Mouse (Mus musculus) urinary bladder, postnatal 10 days (tissue): ENCODE results near the gene Plbd2.

Source experiments
- DNase-seq: peaks from one replicate; pipeline ENCODE4 v3.0.0; 2022; ENCODE audit warnings: low spot score

Plbd2 gene

DNA sequence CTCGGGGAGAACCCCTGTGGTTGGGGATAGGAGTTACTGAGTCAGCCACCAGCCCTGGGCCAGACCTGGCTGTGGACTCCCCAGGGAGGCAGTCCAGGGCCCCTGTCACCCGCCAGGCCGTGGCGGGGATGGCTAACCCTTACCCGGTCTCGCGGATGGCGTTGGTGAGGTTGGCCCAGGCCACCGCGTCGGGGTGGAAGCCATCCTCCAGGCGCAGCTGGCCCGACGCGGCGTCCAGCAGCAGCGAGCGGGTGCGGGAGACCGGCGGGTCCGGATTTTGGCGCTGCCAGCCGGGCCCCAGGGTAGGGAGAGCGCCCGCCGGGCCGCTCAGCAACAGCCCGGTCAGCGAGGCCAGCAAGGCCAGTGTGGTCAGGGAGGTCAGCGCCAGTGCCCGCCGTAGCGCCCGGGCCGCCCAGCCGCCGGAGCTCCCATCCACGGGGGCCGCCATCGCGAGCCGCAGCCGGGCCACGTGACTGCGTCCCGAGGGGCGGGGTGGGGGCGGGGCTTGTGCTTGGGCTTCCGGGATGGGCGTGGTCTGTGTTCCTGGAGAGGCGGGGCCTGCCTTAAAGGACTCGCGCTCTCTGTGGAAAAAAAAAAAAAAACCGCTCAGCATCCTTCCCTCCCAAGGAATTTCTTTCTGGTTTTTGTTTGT, at the start of gene Plbd2:
Plbd2 (minus strand) TSS at position 482 of the 652 bp plus-strand sequence.
- no peak for DNase-seq

DNA sequence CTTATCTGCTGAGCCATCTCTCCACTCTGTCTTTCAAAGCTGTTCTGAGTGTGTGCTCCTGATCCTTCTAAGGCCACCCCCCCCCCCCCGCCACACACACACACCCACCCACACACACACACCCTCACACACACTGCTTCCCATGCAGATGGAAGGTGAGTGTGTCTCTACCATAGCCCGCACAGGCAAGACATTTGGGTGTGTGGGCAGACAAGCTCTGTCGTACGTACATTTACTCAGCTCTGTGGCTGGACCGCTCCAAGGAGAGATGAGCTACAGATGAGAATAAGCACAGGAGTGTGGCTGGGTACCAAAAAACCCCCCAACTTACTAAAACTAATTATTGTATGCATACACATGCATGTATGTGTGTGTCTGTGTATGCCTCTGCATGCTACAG, 47.2 kb upstream of the Plbd2 start:
- DNase-seq = no peak

DNA sequence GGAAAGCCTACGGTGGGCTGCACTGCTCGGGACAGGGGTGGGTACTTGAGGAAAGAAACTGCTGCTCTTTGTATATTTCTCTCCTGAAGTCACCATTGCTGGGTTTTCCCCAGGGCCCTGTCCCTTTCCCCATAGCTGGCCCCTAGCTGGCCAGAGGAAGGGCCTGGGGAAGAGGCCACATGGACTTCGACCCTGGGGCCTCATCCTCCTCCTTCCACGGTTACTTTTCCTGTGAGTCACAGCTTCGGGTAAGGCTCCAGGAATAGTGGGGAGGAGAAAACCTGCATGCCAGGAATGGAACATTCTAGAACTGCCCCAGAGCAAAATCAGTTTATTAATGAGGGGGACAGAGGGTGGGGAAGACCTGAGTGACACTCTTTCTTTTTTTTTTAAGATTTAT, 46.7 kb upstream of the Plbd2 start:
- DNase-seq = no peak

DNA sequence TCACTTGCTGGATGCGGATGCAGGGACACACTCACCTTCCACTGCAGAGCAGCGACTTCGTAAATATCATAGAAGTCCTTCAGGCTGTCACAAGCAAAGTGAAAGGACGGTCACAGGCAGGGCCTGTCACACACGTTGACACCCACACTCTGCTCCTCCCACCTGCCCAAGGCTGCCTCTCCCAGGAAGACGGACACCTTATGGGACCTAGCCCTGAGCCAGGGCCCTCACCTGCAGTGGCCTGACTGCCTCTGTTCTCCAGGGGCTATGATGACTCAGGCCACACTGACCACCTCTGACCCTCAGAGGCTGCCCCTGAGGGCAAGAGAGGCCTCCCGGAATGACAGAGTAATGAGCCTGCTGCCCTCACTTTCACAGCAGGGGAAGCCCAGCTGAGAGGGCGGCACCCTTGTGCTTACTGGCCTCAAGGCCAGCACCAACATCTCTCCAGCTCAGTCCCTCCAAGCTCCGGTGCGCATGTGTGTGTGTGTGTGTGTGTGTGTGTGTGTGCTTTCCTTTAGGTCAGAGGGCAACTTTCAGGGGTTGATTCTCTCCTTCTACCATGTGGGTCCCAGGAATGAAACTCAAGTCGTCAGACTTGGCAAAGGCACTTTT, 44.9 kb upstream of the Plbd2 start:
- no peak for DNase-seq

DNA sequence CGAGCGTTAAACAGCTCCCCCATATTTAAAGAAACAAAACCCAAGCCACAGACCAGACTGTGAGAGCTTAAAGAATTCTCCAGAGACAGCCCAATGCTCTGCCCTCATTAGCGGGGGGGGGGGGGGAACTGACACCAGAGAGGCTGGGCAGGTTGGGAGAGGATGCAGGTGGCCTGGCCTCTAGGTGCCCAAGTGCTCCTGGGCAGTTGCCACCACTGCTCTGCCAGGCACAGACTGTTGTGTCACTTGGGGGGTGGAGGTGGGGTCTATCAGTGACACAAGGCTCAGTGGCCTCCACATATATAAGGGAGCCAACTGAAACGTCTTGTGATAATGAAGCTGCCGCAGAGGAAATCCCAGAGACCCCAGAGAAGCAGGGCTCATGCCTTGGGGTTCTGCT, 33.2 kb upstream of the Plbd2 start:
- DNase-seq = no peak

DNA sequence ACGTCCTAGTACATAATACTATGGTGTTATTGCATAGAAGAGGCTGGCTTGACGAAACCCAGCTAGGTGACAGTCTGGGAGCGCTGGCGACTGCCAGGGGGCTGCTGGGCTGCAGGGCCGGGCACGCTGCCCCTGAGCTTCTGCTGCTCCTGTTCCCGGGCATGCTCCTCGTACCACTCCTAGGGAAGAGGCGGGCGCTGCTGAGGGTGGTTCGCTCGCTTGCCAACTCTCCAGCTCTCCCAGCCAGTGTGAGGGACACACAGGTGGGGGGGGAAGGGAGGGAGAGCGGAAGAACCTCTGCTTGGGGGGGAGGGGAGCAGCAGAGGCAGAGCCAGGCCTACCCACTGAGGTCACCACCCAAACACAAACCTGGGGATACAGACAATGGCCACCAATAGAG, 32.6 kb upstream of the Plbd2 start:
- DNase-seq = no peak

DNA sequence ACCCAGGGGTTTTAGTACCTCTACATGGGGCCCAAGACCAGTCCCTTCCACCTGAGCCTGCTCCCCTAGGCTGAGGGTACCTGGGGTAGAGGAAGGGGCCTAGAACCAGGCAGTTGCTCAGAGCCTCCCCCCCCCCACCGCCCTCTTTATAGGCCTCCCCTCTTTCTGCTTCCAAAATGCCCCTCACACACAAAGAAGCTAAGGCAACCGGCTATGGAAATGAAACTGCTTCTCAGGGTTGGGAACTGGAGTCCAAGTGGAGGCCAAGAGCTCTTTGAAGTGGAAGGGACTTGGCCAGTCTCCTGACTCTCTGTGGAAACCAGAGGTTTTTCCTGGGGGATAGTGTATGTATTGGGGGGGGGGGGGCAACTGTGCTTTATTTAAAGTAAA, 31.3 kb upstream of the Plbd2 start:
- DNase-seq = no peak

DNA sequence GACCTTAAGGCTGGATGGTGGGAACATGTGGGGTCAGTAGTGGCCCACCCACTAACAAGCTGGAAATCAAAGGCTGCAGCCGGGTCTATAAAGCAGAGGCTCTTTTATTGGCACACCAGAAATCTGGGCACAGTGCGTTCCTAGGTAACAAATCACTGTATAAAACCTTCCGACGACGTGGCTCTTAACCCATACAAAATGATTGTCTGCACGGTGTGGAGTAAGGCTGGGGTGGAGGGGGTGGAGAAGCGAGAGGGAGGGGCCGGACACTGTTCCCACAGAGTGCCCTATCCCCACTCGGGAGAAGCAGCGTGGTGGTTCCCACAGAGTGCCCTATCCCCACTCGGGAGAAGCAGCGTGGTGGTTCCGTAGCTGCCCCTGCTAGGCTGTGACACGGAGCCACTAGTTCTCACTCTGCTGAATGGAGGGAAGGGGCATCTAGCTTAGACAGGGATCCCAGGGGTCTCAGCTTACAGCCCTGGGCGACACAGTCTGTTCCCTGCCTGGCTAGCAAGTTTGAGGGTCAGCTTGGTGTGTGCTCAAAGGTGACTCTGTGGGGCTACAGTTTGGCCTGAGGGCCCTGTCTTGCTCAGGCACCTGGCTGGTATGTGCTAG, 30.8 kb upstream of the Plbd2 start:
- DNase-seq = no peak

DNA sequence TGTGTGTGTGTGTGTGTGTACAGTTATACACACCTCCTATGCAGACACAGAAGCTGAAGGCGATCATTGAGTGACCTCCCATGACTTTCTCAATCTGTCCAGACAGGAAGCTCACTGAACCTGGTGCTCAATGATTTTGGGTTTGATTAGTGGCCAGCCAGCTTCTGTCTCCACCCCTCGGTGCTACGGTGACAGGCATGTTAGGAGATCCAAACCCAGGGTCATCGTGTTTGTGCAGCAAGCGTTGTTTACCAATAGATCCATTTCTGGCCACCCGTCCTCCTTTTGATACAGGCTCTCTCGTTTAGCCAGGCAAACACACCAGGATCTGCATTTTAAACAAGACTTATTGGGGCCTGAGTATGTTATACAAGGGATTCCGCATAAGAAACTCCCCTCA, 28.2 kb upstream of the Plbd2 start:
- DNase-seq = no peak

DNA sequence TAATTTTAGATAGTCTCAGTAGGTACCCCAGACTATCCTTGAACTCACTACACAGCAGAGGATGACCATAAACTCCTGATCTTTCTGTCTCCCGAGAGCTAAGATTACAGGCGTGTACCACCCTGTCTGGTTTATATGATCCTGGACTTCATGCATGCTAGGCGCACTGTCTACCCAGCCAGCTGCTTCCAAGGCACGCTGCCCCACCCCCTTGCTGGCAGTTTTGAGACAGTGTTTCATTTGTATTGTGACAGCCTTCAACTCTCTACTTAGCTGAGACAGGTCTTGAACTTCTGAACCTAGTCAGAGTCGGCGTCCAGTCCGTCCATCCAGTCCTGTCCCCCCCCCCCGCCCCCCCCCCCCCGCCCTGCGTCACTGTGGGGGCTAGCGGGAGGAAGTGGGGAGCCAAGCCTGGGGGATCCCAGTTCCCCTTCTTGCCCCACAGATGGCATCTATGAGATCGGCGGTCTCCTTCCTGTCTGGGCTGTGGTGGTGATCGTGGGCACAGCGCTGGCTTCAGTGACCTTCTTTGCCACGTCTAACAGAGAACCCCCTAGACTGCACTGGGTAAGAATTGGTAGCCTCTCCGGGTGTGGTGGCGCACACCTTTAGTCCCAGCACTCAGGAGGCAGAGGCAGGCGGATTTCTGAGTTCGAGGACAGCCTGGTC, 24.0 kb upstream of the Plbd2 start:
- no peak for DNase-seq

DNA sequence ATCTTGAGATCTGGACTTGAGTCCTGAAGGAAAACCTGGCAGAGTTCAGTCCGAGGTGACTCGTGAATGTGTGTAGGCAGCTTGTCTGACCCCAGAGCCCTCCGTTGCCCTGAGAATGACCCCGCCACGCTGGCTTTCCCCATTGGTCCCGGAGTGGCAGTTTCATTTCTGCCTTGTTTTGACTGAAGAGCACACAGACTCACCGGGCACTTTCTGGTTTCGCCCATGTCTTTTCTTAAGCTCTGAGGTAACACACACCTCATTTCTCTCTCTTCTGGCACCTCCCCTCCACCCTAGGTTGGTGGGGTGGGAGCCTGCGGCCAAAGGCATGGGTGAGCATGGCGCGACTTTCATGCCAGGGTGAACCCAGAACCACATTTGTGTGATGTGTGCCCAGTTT, 22.9 kb upstream of the Plbd2 start:
- no peak for DNase-seq

DNA sequence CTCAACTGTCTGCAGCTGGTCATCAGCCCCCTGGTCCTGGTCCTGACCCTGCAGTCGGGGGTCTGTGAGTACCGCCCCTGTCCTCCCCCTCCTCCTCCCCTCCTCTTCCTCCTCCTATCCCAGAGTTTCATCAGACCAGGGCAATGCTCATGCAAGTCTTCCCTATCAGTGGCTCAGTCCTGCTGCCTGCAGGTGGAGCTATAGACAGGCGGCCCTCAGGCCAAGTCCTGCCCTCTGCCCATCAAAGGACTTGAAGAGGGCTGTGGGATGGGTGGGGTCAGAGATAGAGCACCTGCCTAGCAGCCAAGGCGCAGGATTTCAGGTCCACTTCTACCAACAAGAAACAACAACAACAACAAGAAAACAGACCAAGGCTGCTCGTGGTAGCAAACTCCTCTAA, 22.3 kb upstream of the Plbd2 start:
- DNase-seq = no peak

DNA sequence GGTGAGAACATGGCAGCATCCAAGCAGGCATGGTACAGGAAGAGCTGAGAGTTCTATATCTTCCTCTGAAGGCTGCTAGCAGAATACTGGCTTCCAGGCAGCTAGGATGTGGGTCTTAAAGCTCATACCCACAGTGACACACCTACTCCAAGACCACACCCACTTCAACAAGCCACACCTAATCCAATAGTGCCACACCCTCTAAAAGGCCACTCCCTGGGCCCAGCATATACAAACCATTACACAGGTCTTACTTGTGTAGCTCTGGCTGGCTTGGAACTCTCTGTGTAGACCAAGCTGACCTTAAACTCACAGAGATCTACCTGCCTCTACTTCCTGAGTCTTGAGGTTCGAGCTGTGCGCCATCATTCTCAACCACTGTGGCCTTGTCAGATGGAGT, 21.3 kb upstream of the Plbd2 start:
- DNase-seq = no peak

DNA sequence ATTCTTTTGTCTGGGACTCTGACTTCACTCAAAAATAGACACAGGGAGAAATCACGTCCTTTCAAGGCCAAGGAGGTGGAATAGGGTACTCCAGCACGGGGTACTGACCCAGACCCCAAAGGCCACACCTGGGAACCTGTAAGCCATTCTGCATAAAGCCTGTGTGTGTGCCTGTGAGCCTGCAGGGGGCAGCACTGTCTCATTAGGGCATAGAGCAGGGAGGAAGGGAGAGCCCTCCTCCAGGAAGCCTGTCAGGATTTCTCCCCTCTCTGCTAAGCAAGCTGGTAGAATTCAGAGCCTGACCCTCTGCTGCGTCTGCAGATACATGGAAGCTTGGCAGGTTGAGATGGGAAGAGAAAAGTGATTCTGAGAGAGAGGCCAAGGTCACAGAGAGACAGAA, 19.2 kb upstream of the Plbd2 start:
- DNase-seq = no peak

DNA sequence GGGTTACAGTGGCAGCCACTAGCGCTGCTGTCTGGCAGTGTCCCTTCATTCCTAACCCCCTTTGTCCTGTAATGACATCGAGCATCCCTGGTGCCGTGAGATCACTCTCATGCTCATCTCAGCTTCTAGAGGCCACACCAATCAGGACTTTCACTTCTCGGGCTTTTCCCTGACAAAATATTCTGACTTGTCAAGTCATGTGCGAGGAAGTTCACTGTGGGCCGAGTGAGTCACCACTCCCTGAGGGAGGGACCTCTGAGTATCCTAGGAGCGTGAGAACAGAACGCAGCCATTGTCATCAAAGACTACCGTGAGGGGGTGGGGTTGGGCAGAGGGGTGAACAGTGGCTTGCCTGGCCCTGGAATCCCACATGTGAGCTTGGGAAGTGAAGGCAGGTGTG, 14.1 kb upstream of the Plbd2 start:
- no peak for DNase-seq

DNA sequence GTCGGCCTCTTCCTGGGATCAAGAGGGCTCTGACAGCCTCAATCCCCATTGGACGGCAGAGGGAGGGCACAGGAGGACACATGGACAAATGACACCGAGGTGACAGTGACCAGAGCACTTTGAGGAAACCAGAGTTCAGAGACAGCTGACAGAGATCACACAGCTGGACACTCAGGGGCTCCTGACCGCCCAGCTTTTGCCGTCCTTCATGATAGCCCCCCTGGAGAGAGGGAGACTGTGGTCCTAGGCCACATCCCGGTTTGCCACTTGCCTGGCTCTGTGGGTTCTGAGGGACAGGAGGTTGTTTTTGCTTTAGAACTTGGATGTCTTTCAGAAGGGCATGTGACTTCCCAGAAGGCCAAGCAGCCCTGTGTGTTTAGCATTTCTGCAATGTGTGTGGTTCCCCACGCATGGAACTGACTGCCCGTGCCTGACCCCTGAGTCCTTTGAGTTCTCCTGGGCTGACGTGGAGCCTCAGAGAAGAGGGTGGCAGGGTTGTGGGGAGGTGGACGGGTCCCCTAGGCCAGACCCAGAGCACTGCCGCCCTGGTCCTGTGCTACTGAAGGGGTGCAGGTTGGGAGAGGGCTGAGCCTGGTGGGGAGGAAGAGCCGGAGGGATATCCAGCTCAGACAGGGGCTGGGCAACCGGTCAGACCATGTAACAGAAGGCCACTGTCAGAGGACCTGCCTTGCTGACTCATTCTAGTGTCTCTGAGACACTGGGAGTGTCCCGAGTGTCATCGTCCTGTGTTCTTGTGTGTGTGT, 13.0 kb upstream of the Plbd2 start:
- DNase-seq = no peak

DNA sequence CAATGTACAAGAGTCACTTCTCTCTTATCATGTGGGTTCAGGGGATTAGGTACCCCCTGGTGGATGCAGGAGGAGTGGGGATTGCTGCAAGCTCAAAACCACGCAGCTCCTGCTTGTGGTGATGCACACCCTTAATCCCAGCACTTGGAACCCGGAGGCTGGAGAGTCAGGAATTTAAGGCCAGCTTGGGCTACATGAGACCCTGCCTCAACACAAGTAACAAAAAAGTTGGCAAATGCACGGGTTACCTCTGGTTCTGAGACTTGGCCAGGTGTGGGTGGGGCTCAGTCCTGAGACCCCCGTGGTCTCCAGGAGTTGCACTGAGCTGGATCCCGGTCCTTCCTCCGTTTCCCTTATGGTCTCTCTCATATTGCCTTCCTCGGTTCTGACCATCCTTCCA, 12.0 kb upstream of the Plbd2 start:
- DNase-seq = no peak

DNA sequence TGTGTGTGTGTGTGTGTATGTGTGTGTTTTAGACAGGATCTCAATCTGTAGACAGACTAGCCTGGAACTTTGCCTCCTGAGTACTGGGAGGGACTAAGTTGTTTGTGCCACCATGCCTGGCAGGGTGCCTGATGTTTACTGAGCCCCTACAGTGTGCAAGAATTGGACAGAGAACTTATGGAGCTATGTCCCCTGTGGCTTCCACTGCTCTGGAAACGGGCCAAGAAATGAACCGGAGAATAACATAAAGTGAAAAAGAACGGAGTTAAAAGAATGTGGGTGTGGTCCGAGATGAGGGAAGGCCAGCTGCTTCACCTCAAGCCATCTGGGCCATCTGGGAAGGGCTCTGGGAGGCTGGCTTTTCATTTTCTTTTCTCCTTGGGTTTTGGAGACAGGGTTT, 11.3 kb upstream of the Plbd2 start:
- DNase-seq = no peak

DNA sequence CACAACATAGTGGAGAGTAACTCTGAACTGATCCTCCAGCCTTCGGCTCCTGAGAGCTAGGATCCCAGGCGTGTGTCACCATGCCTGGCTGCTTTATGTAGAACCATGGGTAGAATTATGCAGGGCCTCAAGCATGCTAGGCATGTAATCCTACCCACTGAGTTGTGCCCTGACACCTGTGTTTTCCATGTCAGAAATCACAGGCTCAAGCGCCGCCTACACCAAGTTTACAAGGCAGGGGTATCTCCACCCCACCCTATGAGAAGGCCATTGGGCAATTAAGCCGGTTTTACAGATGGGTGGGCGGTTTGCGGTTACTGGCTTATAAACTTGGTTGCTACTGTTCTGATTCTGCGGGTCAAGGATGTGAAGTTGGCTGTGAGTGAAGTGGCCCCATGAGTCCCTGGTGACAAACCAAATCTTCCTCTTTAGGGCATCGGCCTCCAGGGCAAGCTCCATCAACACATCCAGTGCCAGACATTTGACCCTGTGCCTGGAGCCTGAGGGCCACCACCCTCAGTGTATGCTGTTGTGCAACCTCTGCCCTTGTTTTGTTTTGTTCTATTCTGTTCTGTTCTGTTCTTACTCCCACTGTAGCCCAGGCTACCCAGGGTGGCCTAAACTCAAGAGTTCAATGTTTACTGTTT, 10.7 kb upstream of the Plbd2 start:
- DNase-seq = no peak

DNA sequence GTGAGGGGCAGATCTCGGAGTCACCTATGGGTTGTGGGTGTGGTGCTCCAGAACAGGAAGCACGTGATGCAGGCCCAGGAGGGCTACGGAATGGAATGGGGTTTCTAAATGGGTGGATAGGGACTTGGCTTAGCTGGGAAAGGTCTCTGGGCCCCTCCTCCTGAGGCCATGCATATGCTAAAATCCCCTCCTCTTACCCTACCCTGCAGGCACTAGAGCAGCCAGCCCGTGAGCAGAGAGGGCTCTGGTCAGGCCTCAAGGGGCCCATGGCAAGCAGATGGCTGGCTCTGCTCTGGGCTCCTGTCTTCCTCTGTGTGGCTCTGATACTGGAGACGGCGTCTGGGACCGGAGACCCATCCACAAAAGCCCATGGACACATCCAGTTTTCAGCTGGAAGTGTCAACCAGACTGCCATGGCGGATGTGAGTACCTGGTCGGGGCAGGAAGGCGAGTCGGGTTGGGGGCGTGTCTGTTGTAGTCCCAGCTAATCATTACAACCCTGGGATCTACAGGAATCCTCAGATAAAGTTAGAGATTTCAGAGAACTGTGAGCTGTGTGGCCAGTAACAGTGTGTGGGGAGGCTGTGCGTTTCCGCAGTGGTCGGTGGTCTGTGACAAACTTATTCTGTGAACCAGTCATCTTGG, 9.6 kb upstream of the Plbd2 start:
- no peak for DNase-seq

DNA sequence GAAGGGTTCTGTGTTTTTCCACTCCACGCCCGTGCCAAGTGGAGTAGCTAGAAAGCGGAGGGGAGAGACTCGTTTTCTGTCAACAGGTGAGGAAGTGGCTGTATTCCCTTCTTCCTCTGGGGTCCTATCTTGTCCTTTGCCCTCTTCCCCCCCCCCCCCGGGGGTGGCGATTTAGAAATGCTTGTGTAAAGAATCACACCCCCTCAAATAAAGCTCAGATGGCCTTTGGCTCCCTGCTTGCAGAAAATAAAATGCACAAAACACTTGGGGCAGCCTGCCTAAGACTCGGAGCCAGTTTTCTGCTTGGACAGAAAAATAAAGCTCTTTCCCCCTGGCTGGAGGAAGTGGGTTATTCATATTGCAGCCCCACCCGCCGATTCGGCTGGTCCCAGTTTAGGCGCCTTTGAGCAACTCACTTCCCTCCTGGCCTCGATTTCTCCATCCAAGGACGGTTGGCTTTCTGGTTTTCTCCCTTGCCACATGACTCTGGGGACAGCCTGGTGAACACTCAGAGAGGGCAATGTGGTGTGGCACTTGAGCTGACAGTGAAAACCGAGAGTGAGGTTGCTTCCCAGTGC, 8.3 kb upstream of the Plbd2 start:
- no peak for DNase-seq
